Mouse (Mus musculus) liver, adult 2 months (tissue): ENCODE results near the gene Olfr1443.
"Not testable (repeated sequence)": the region's sequence is repeated elsewhere in the genome, so short reads cannot be mapped to it uniquely, and the experiment has no call there.

Experiments used
- CTCF ChIP-seq: fragments of 200-500 bp; IDR thresholded peaks from 2 replicates; pipeline ENCODE4 v1.5.1; 2011; ENCODE audit warnings: low read depth, low read length, control low read depth
- POLR2A ChIP-seq: fragments of 200-500 bp; IDR thresholded peaks from 2 replicates; pipeline ENCODE4 v1.6.1; 2011; ENCODE audit warnings: low read length, control low read depth; ENCODE audit not compliant: insufficient read depth; ENCODE audit errors: extremely low read depth

- not testable (repeated sequence) for TF ChIP-seq CTCF, POLR2A
These were observed 43.7 kb downstream of the Olfr1443 start for GRCm38 (mm10) chr19:12721596-12721995.
